Mouse (Mus musculus) retina, postnatal 7 days (tissue): ENCODE measurements at regions not wholly inside any gene's neighbourhood (a gene's known extent, or its start where the extent isn't known, plus 50 kb on each side); places are given as distances from the start of the nearest gene placed in this dataset.

ENCODE experiments used
- DNase-seq: peaks from one replicate; pipeline ENCODE4 v3.0.0-alpha.2; 2012; ENCODE audit warnings: low read depth, low spot score

- no peak for DNase-seq
Measured at GRCm38 (mm10) chr4:124073646-124074045, 155.8 kb upstream of the 4930535I16Rik start.

GRCm38 (mm10) chr4:124064601-124065000, 146.8 kb upstream of the 4930535I16Rik start:
- no peak for DNase-seq

- DNase-seq = no peak
Measured at GRCm38 (mm10) chr4:124063269-124064100, 145.7 kb upstream of the 4930535I16Rik start.

GRCm38 (mm10) chr4:124057607-124058006, 139.8 kb upstream of the 4930535I16Rik start:
- no peak for DNase-seq

GRCm38 (mm10) chr4:124054240-124054760, 136.5 kb upstream of the 4930535I16Rik start:
- DNase-seq = no peak

- no peak for DNase-seq
Measured at GRCm38 (mm10) chr4:124053340-124054038, 135.7 kb upstream of the 4930535I16Rik start.

- no peak for DNase-seq
Measured at GRCm38 (mm10) chr4:124052387-124052786, 134.6 kb upstream of the 4930535I16Rik start.

GRCm38 (mm10) chr4:124048348-124048831, 130.6 kb upstream of the 4930535I16Rik start:
- no peak for DNase-seq

GRCm38 (mm10) chr4:124047898-124048297, 130.1 kb upstream of the 4930535I16Rik start:
- DNase-seq = no peak

GRCm38 (mm10) chr4:124036483-124036882, 118.7 kb upstream of the 4930535I16Rik start:
- DNase-seq = no peak

- DNase-seq = no peak
Measured at GRCm38 (mm10) chr4:124035657-124036061, 117.8 kb upstream of the 4930535I16Rik start.

- no peak for DNase-seq
Measured at GRCm38 (mm10) chr4:124035192-124035591, 117.4 kb upstream of the 4930535I16Rik start.

GRCm38 (mm10) chr4:124028061-124028460, 110.2 kb upstream of the 4930535I16Rik start:
- no peak for DNase-seq

- DNase-seq = no peak
Measured at GRCm38 (mm10) chr4:124016401-124016800, 98.6 kb upstream of the 4930535I16Rik start.

GRCm38 (mm10) chr4:124015323-124015722, 97.5 kb upstream of the 4930535I16Rik start:
- no peak for DNase-seq

- no peak for DNase-seq
Measured at GRCm38 (mm10) chr4:124012406-124012805, 94.6 kb upstream of the 4930535I16Rik start.

GRCm38 (mm10) chr4:124008725-124009124, 90.9 kb upstream of the 4930535I16Rik start:
- no peak for DNase-seq

GRCm38 (mm10) chr4:124005626-124006315, 87.9 kb upstream of the 4930535I16Rik start:
- no peak for DNase-seq

GRCm38 (mm10) chr4:124002760-124003159, 84.9 kb upstream of the 4930535I16Rik start:
- no peak for DNase-seq

- no peak for DNase-seq
Measured at GRCm38 (mm10) chr4:124002105-124002504, 84.3 kb upstream of the 4930535I16Rik start.

GRCm38 (mm10) chr4:123995815-123996214, 78.0 kb upstream of the 4930535I16Rik start:
- no peak for DNase-seq

GRCm38 (mm10) chr4:123991223-123991622, 73.4 kb upstream of the 4930535I16Rik start:
- no peak for DNase-seq
